Mouse (Mus musculus): ENCODE data around the gene Thnsl2. TPM values are rescaled to one million over a fixed set of nuclear protein-coding genes. Genes with fewer than 3 reads are reported as not detected.

Gene Thnsl2
- polyA plus RNA-seq, 1 experiment from 2014 or later: 3.2 TPM

DNA sequence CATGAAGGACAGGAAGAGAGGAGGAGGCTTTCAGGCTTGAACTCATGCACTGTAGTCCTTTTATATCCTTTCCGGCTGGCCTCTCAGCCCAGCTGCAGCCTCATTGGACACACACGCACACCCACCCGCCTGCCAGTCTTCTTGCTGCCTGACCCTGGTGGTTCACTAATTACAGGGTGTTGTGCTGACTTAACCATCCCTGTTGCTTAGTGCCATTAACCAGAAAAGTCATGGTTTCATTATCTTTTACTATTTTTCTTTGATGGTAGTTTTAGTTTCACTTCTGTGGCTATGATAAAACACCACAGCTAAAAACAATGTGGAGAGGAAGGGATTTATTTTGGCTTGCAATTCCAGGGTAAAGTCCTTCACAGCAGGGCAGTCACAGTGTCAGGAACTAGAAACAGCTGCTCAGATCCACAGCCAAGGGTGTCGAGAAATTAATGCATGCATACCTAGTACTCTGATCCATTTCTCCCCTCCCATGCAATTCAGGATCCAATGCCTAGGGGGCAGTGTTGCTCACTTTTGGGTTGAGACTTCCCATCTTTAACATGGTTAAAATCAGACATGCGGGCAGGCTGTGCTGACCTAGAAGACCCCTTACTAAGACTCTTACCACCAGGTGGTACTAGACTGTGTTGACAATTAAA lies 12.6 kb upstream of the Thnsl2 start:
- Histone ChIP-seq H3K4me2 (replicated peaks) (no peak overlapping the region), H3K27me3 (no peaks in the 10 kb centered on the region), H3K27ac (replicated peaks) (no peak overlapping the region), H3K4me1 (no peaks in the 10 kb centered on the region), H3K9ac (replicated peaks) (no peak overlapping the region), H3K9me3 (no peaks in the 10 kb centered on the region), H3K4me3 (no peak overlapping the region), H3K36me3 (no peaks in the 10 kb centered on the region)
- WGBS: 64% methylated on average over 5 of the region's 5 CpGs
- ATAC-seq (replicated peaks): no peak

DNA sequence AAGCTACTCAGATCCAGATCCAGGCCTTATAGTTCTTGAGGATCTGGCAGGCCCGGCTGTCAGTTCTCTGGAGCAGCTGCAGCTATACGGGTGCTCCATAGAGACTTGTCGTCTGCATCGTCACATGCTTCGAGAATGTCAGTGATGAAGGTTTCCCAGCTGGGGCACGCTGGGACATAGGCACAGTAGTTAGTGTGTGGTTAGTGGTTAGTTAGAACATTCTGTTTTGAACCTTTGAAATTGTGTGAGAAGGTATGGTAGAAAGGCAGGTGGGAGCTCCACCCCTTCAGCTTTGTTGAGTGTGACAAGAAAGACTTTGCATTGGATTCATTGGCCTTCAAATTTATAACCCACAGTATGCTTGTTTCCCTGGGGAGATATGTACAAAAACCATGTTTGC lies 10.6 kb upstream of the Thnsl2 start:
- Histone ChIP-seq H3K27ac (replicated peaks) (no peak overlapping the region), H3K4me2 (replicated peaks) (no peak overlapping the region), H3K9ac (replicated peaks) (no peak overlapping the region), H3K4me3 (no peak overlapping the region), H3K27me3 (no peaks in the 10 kb centered on the region), H3K9me3 (no peaks in the 10 kb centered on the region), H3K36me3 (no peaks in the 10 kb centered on the region), H3K4me1 (no peaks in the 10 kb centered on the region)
- no peak for ATAC-seq (replicated peaks)
- 84% methylated on average over 6 of the region's 6 CpGs for WGBS

GRCm38 (mm10) chr6:71153486-71153885 lies 9.2 kb upstream of the Thnsl2 start:
- no peak overlapping the region for H3K9ac ChIP-seq (replicated peaks)

DNA sequence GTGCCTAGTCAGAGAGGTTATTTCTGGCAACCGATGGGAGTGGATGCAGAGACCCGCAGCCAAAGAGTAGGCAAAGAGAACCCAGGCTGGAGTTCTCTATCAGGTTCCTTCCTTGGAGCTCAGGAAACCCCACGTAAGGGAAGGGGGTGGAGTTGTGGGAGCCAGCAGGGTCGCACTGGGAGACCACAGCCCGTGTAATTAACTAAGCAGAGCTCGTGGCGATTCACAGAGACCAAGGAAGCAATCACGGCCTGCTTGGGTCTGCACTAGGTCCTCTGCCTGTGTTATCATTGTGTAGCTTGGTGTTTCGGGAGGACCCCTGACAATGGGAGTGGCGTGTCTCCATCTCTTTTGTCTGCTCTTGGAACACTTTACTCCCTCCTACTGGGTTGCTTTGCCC lies 6.9 kb upstream of the Thnsl2 start:
- H3K9ac ChIP-seq (replicated peaks): no peak overlapping the region
- no peak overlapping the region for H3K27ac ChIP-seq (replicated peaks)
- H3K4me3 ChIP-seq: no peak overlapping the region
- H3K36me3 ChIP-seq: no peaks in the 10 kb centered on the region
- ATAC-seq (replicated peaks): no peak
- no peaks in the 10 kb centered on the region for H3K9me3 ChIP-seq
- 20% methylated on average over 10 of the region's 10 CpGs for WGBS
- H3K4me1 ChIP-seq: no peaks in the 10 kb centered on the region
- no peak overlapping the region for H3K4me2 ChIP-seq (replicated peaks)
- no peaks in the 10 kb centered on the region for H3K27me3 ChIP-seq

More at GRCm38 (mm10) chr6:71153486-71153885, 9.2 kb upstream of the Thnsl2 start:
- Histone ChIP-seq H3K9me3 (no peaks in the 10 kb centered on the region), H3K4me1 (no peaks in the 10 kb centered on the region), H3K4me3 (no peak overlapping the region), H3K27me3 (no peaks in the 10 kb centered on the region), H3K4me2 (replicated peaks) (no peak overlapping the region), H3K27ac (replicated peaks) (no peak overlapping the region), H3K36me3 (no peaks in the 10 kb centered on the region)
- ATAC-seq (replicated peaks): no peak
- 88% methylated on average over 4 of the region's 4 CpGs for WGBS

GRCm38 (mm10) chr6:71149534-71149933 lies 5.3 kb upstream of the Thnsl2 start:
- Histone ChIP-seq H3K36me3 (no peaks in the 10 kb centered on the region), H3K4me2 (replicated peaks) (no peak overlapping the region), H3K9ac (replicated peaks) (no peak overlapping the region), H3K4me1 (no peaks in the 10 kb centered on the region), H3K4me3 (no peak overlapping the region), H3K27ac (replicated peaks) (no peak overlapping the region), H3K27me3 (no peaks in the 10 kb centered on the region), H3K9me3 (no peaks in the 10 kb centered on the region)
- WGBS: 12% methylated on average over 5 of the region's 5 CpGs
- peak; percentile 55 for ATAC-seq (replicated peaks)

DNA sequence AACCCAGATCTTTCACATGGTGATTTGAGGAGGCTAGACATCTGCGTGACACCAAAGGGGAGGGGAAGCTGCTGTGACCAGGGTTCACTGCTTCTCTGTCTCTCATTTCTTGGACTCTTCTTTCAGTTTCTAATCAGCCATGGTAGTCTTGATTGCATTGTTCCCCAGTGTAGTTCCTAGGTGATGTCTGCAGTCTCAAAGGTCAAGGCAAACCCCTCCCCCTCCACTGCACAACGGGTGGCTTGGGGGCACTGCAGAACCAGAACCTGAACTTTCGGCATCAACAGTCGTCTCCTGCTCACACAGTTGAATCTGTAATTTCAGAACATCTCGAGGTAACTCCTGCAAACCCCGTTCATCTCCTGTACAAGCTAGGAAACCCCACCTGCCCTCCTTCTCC lies 4.1 kb upstream of the Thnsl2 start:
- ATAC-seq (replicated peaks): no peak

GRCm38 (mm10) chr6:71145288-71145989 lies 1.2 kb upstream of the Thnsl2 start:
- Histone ChIP-seq H3K36me3 (no peaks in the 10 kb centered on the region), H3K9me3 (no peaks in the 10 kb centered on the region)
- 55% methylated on average over 3 of the region's 3 CpGs for WGBS

More for the DNA sequence above, 4.1 kb upstream of the Thnsl2 start:
- H3K4me2 ChIP-seq (replicated peaks): no peak overlapping the region
- H3K4me3 ChIP-seq: no peak overlapping the region
- no peaks in the 10 kb centered on the region for H3K36me3 ChIP-seq
- H3K27ac ChIP-seq (replicated peaks): no peak overlapping the region
- H3K9ac ChIP-seq (replicated peaks): no peak overlapping the region
- 80% methylated on average over 6 of the region's 6 CpGs for WGBS
- no peaks in the 10 kb centered on the region for H3K9me3 ChIP-seq
- no peaks in the 10 kb centered on the region for H3K27me3 ChIP-seq
- peaks cover 3% of the 10 kb centered on the region; the same call in 1 of the 2 replicates for H3K4me1 ChIP-seq

DNA sequence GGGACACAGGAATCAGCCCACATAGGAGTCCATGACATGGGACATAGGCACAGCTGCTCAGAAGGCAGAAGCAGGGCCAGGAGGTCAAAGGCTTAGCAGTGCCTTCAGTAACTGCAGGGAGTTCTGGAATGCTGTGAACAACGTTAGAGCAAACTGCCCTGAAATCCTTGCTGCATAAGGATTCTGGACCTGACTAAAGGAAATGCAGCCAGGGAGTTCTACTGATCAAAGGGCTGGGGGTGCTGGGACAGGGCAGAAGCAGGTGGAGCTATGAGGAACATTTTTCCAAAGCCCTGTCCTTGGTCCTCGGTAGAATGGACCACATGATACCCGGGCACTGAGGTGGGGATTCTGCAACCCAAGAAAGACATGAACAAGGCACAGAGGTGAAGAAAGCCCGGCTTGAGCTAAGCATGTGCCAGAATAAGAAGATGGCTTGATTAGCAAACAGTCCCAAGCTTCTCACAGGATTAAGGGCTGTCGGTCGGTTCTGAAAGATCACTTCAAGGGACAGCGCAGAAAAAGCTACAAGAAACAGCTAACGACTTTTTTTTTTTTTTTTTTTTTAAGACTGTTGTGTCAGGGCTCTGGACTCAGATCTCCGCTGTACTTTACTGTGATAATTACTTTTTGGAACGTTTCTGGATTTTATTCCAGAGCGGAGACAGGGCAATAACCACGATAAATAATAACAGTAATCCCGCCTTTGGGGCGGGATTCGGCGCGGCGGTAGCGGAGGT lies 915 bp downstream of the Thnsl2 start:
- Histone ChIP-seq H3K9me3 (no peaks in the 10 kb centered on the region), H3K4me1 (peaks cover 7% of the 10 kb centered on the region; the same call in 1 of the 2 replicates), H3K4me2 (replicated peaks) (peak overlapping the region; percentile 90), H3K36me3 (no peaks in the 10 kb centered on the region), H3K4me3 (peak overlapping the region; percentile 56), H3K27ac (replicated peaks) (peak overlapping the region; percentile 53; the same call in 1 of the 2 replicates), H3K9ac (replicated peaks) (peak overlapping the region; percentile 66), H3K27me3 (no peaks in the 10 kb centered on the region)
- WGBS: 2% methylated on average over 19 of the region's 19 CpGs
- ATAC-seq (replicated peaks): peak; percentile 42

More at GRCm38 (mm10) chr6:71145288-71145989, 1.2 kb upstream of the Thnsl2 start:
- Histone ChIP-seq H3K4me2 (replicated peaks) (no peak overlapping the region), H3K27ac (replicated peaks) (no peak overlapping the region), H3K27me3 (no peaks in the 10 kb centered on the region), H3K4me3 (no peak overlapping the region), H3K4me1 (peaks cover 7% of the 10 kb centered on the region; the same call in 1 of the 2 replicates), H3K9ac (replicated peaks) (no peak overlapping the region)
- ATAC-seq (replicated peaks): no peak

- 81% methylated on average over 3 of the region's 3 CpGs for WGBS
- H3K27ac ChIP-seq (replicated peaks): no peak overlapping the region
- ATAC-seq (replicated peaks): no peak
- H3K4me3 ChIP-seq: no peak overlapping the region
- H3K9me3 ChIP-seq: no peaks in the 10 kb centered on the region
- H3K27me3 ChIP-seq: no peaks in the 10 kb centered on the region
- no peak overlapping the region for H3K4me2 ChIP-seq (replicated peaks)
- H3K9ac ChIP-seq (replicated peaks): no peak overlapping the region
- H3K4me1 ChIP-seq: no peaks in the 10 kb centered on the region
- no peaks in the 10 kb centered on the region for H3K36me3 ChIP-seq
Measured at GRCm38 (mm10) chr6:71135031-71135430, 9.2 kb downstream of the Thnsl2 start.

GRCm38 (mm10) chr6:71133559-71133958 lies 10.7 kb downstream of the Thnsl2 start:
- H3K27me3 ChIP-seq: no peaks in the 10 kb centered on the region
- ATAC-seq (replicated peaks): no peak
- no peak overlapping the region for H3K4me3 ChIP-seq
- 80% methylated on average over 11 of the region's 11 CpGs for WGBS
- H3K9ac ChIP-seq (replicated peaks): no peak overlapping the region
- no peaks in the 10 kb centered on the region for H3K9me3 ChIP-seq
- H3K36me3 ChIP-seq: no peaks in the 10 kb centered on the region
- H3K27ac ChIP-seq (replicated peaks): no peak overlapping the region
- no peaks in the 10 kb centered on the region for H3K4me1 ChIP-seq
- no peak overlapping the region for H3K4me2 ChIP-seq (replicated peaks)

DNA sequence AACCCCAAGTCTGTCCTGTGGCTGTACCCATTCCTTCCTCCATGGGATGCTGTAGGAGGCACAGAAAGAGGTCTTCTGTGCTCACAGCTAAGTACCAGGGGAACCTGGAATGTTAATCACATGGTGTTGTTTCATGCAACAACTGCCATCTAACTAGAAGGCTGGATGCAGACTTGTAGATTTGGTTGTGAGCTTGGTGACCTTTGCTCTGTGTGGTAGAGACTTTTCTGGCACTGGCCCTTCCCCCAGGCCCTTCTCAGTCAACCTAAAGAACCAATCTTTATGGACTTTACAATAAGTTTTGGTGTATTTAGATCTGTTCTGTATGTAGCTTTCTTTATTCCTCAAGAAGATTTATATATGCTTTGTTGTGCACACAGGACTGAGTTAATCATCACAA lies 13.2 kb downstream of the Thnsl2 start:
- Histone ChIP-seq H3K4me3 (no peak overlapping the region), H3K4me2 (replicated peaks) (no peak overlapping the region), H3K36me3 (no peaks in the 10 kb centered on the region), H3K9me3 (no peaks in the 10 kb centered on the region), H3K27me3 (no peaks in the 10 kb centered on the region), H3K4me1 (no peaks in the 10 kb centered on the region), H3K27ac (replicated peaks) (no peak overlapping the region), H3K9ac (replicated peaks) (no peak overlapping the region)
- no peak for ATAC-seq (replicated peaks)

DNA sequence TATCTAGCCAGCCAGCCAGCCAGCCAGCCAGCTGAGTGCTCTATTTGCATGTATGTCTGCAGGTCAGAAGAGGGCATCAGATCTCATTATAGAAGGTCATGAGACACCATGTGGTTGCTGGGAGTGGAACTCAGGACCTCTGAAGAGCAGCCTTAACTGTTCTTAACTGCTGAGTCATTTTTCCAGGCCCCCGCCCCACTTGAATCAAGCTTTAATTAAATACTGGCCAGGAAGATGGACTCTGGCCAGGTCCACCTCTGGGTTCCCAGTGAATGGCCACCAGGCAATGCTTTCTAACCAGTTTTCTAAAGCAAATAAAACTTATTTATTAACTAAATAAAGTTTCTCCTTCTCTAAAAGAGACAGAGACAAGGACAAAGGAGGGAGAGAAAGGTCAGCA lies 14.0 kb downstream of the Thnsl2 start:
- ATAC-seq (replicated peaks): no peak
- no peaks in the 10 kb centered on the region for H3K36me3 ChIP-seq
- no peaks in the 10 kb centered on the region for H3K4me1 ChIP-seq
- H3K9ac ChIP-seq (replicated peaks): no peak overlapping the region
- H3K4me2 ChIP-seq (replicated peaks): no peak overlapping the region
- H3K9me3 ChIP-seq: no peaks in the 10 kb centered on the region
- no peaks in the 10 kb centered on the region for H3K27me3 ChIP-seq
- 91% methylated on average over 1 of the region's 1 CpGs for WGBS
- no peak overlapping the region for H3K4me3 ChIP-seq
- H3K27ac ChIP-seq (replicated peaks): no peak overlapping the region

Data from forebrain, embryonic 15.5 days (tissue).